Mouse (Mus musculus): Measurements from ENCODE around the gene Crat. TPM values are rescaled to one million over a fixed set of nuclear protein-coding genes. Genes with fewer than 3 reads are reported as not detected.
A peak's percentile ranks its signal among the peaks of the same experiment; 100 is the strongest.

Gene Crat
- polyA plus RNA-seq, 1 experiment from 2014 or later = 28.0 TPM

DNA sequence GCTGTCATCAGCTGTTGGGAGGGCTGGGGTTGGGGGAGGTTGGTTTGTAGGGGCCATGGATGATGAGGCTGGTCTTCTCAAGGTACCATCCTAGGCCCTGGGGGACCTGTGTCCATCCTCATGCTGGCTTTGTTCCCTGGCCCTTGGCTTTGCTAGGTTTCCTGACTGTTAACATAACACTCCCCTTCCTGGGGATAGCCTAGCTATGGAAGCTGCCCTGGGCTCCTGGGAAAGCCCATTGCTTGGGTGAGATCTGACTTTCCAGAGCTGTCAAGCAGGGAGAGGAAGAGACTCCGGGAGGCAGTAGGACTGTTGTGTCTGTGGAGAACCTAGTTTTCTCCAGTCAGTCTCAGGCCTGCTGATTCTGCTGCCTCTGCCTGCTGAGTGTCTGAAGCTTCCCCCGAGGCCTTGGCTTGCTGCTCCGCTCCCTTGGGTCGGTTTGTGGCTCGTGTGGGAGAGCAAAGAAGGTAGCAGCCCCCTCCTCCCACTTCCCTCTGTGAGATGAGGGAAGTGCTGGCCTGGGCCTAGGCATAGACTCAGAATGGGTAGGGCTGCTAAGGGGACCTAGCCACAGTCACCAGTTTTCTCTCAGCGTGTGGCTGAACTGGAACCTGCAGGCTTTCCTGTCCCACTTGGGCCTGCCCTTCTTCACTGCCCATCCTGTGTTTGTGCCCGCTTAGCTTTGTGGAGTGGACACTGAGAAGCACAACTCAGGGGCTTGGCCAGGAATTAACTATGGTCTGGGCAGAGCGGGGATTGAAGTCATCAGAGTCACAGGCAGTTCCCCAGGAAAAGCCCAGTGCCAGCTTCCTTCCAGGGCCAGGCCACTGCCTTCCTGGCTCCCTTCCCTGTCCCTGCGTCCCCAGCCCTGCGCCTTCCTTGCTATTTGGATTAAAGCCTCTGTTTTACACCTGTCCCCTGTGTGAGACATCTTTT, 31.5 kb upstream of the Crat start:
- Histone ChIP-seq H3K9me3 (ENCODE audit: low read depth, low read length) (peaks cover 5% of the 10 kb centered on the region; the same call in 1 of the 2 replicates), H3K36me3 (ENCODE audit: insufficient read depth) (peaks cover 71% of the 10 kb centered on the region), H3K27ac (ENCODE audit: low read depth) (peak overlapping the region; percentile 100; the same call in 1 of the 2 replicates), H3K9ac (no peak overlapping the region), H3K4me2 (no peak overlapping the region), H3K4me3 (ENCODE audit: low read depth, low read length) (no peak overlapping the region), H3K27me3 (ENCODE audit: insufficient read depth, low read length) (no peaks in the 10 kb centered on the region), H3K4me1 (ENCODE audit: insufficient read depth) (peaks cover 37% of the 10 kb centered on the region)
- ATAC-seq (ENCODE audit: insufficient read depth) (no peak), DNase-seq (no peak)
- TF ChIP-seq CTCF (IDR thresholded peaks at IDR 0.05; ENCODE audit: low read depth) = no peak
- WGBS = 77% methylated on average over 10 of the region's 10 CpGs

DNA sequence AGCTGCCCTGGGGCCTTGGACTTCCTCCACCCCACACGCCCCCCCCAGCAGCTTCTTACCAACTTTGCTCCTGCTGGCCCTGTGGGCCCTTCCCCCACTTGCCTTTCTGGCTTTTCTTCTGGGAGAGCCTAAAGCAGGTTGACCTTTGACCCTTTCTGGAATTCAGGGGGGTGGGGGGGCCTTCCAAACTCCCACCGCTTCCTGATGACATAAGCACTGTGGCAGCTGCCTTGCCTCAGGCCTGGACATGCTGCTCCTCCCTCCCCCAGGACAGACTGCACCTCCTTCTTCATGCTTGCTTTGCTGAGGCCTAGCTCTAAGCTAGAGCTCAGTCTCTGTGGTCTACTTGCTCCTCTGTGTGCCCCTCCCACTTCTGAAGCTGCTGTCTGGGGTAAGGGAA, 29.7 kb upstream of the Crat start:
- Histone ChIP-seq H3K27me3 (ENCODE audit: insufficient read depth, low read length) (no peaks in the 10 kb centered on the region), H3K36me3 (ENCODE audit: insufficient read depth) (peaks cover 67% of the 10 kb centered on the region), H3K4me2 (peak overlapping the region; percentile 10), H3K9me3 (ENCODE audit: low read depth, low read length) (peaks cover 4% of the 10 kb centered on the region; the same call in 1 of the 2 replicates), H3K9ac (peak overlapping the region; percentile 36), H3K27ac (ENCODE audit: low read depth) (peak overlapping the region; percentile 100), H3K4me1 (ENCODE audit: insufficient read depth) (peaks cover 51% of the 10 kb centered on the region), H3K4me3 (ENCODE audit: low read depth, low read length) (no peak overlapping the region)
- ATAC-seq (ENCODE audit: insufficient read depth) = peak; percentile 35; the same call in 1 of the 2 replicates
- 6% methylated on average over 2 of the region's 2 CpGs for WGBS
- peak; percentile 69 for DNase-seq
- TF ChIP-seq CTCF (IDR thresholded peaks at IDR 0.05; ENCODE audit: low read depth) = no peak

DNA sequence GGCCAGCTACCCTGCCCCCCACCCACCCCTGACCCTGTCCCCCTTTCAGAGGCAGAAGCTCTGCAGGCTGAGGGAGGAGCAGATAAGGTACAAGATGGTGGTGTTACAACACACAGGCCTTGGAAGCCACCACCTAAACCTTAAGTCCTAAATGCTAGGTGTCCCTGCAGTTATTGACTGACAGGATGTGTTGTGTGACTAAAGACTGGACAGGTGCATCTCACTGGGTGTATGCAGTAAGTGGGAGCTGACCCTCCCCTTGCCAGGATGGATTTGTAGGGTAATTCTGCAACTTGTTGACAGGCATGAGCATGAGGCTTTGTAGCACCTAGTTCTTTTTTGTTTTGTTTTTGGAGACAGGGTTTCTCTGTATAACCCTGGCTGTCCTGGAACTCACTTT, 28.8 kb upstream of the Crat start:
- ATAC-seq (ENCODE audit: insufficient read depth) (no peak), DNase-seq (no peak)
- H3K27ac ChIP-seq (ENCODE audit: low read depth) = peak overlapping the region; percentile 100
- no peak for TF ChIP-seq CTCF (IDR thresholded peaks at IDR 0.05; ENCODE audit: low read depth)
- H3K4me1 ChIP-seq (ENCODE audit: insufficient read depth) = peaks cover 57% of the 10 kb centered on the region
- H3K9me3 ChIP-seq (ENCODE audit: low read depth, low read length) = no peaks in the 10 kb centered on the region
- peaks cover 67% of the 10 kb centered on the region for H3K36me3 ChIP-seq (ENCODE audit: insufficient read depth)
- no peak overlapping the region for H3K4me3 ChIP-seq (ENCODE audit: low read depth, low read length)
- H3K9ac ChIP-seq = no peak overlapping the region
- H3K27me3 ChIP-seq (ENCODE audit: insufficient read depth, low read length) = no peaks in the 10 kb centered on the region
- H3K4me2 ChIP-seq = peak overlapping the region; percentile 80

DNA sequence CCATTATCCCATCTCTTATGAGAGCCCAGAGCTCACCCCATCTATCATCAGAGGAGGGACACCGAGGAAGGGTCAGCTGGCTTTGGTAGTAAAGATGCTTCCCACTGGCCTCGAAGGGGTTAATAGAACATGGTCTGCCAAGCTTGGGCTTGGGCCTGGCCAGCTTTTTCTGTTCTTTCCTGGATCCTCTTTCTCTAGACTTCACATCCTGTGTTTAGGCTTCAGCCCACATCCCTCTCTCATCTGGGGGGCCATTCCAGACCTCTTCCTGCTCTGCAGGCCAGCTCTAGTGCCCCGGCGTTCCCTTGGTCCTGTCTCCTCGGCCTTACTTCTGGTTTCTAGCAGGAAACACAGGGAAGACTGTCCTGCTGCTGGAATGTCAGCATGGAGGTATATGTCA, 28.4 kb upstream of the Crat start:
- Histone ChIP-seq H3K36me3 (ENCODE audit: insufficient read depth) (peaks cover 67% of the 10 kb centered on the region), H3K4me3 (ENCODE audit: low read depth, low read length) (no peak overlapping the region), H3K27me3 (ENCODE audit: insufficient read depth, low read length) (no peaks in the 10 kb centered on the region), H3K9me3 (ENCODE audit: low read depth, low read length) (no peaks in the 10 kb centered on the region), H3K4me1 (ENCODE audit: insufficient read depth) (peaks cover 57% of the 10 kb centered on the region), H3K9ac (no peak overlapping the region), H3K4me2 (peak overlapping the region; percentile 80), H3K27ac (ENCODE audit: low read depth) (peak overlapping the region; percentile 100)
- DNase-seq (peak; percentile 65), ATAC-seq (ENCODE audit: insufficient read depth) (no peak)
- WGBS = 44% methylated on average over 5 of the region's 5 CpGs
- TF ChIP-seq CTCF (IDR thresholded peaks at IDR 0.05; ENCODE audit: low read depth) = no peak

DNA sequence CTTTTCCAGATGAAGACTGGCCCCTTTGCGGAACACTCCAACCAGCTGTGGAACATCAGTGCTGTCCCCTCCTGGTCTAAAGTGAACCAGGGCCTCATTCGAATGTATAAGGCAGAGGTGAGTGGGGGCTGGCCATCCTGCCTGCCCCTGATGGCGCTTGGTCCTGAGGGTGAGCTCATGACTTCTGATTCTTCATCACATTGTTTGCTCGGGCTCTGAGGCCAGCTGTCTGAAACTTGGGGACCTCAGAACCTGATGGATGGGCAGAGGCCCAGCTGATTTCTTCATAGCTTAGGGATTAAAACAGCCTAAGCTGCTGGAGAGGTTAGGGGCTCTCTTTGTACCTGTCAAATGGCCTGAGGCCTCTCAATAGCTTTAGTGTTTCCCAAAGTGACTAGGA, 27.7 kb upstream of the Crat start:
- ATAC-seq (ENCODE audit: insufficient read depth) (no peak), DNase-seq (no peak)
- H3K9me3 ChIP-seq (ENCODE audit: low read depth, low read length) = no peaks in the 10 kb centered on the region
- no peaks in the 10 kb centered on the region for H3K27me3 ChIP-seq (ENCODE audit: insufficient read depth, low read length)
- peak overlapping the region; percentile 41; the same call in 1 of the 2 replicates for H3K4me3 ChIP-seq (ENCODE audit: low read depth, low read length)
- H3K36me3 ChIP-seq (ENCODE audit: insufficient read depth) = peaks cover 69% of the 10 kb centered on the region
- peak overlapping the region; percentile 100 for H3K27ac ChIP-seq (ENCODE audit: low read depth)
- no peak for TF ChIP-seq CTCF (IDR thresholded peaks at IDR 0.05; ENCODE audit: low read depth)
- peak overlapping the region; percentile 80 for H3K4me2 ChIP-seq
- H3K9ac ChIP-seq = peak overlapping the region; percentile 64
- H3K4me1 ChIP-seq (ENCODE audit: insufficient read depth) = peaks cover 57% of the 10 kb centered on the region
- WGBS = 27% methylated on average over 4 of the region's 4 CpGs

DNA sequence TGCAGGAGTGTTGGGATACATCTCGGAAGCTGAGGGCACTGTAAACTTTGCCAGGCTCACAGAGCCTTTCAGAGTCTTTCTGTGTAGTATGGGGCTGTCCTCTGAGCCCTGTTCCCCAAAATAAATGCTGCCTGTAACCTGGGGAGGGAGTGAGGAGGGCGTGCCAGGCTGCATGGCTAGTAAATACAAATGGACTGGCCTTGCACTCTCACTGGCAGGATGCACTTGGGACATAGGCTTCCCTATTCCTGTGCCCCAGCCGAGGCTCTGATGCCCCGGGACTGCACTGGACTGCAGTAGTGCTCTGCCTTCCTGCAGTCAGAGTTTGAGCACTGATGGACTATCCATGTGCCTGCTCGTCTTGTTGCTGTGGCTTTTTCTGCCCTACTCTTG, 26.9 kb upstream of the Crat start:
- peak; percentile 24 for DNase-seq

More for the DNA sequence above, 26.9 kb upstream of the Crat start:
- peaks cover 69% of the 10 kb centered on the region for H3K36me3 ChIP-seq (ENCODE audit: insufficient read depth)
- ATAC-seq (ENCODE audit: insufficient read depth) = no peak
- peak overlapping the region; percentile 80 for H3K4me2 ChIP-seq
- peak overlapping the region; percentile 64 for H3K9ac ChIP-seq
- peak overlapping the region; percentile 100 for H3K27ac ChIP-seq (ENCODE audit: low read depth)
- peak overlapping the region; percentile 41 for H3K4me3 ChIP-seq (ENCODE audit: low read depth, low read length)
- no peaks in the 10 kb centered on the region for H3K9me3 ChIP-seq (ENCODE audit: low read depth, low read length)
- no peaks in the 10 kb centered on the region for H3K27me3 ChIP-seq (ENCODE audit: insufficient read depth, low read length)
- WGBS = 18% methylated on average over 5 of the region's 5 CpGs
- H3K4me1 ChIP-seq (ENCODE audit: insufficient read depth) = peaks cover 57% of the 10 kb centered on the region
- no peak for TF ChIP-seq CTCF (IDR thresholded peaks at IDR 0.05; ENCODE audit: low read depth)

Data from lung, embryonic 14.5 days (tissue).